Mouse (Mus musculus): ENCODE results near the gene Ctsd.
"Not testable (repeated sequence)": the region's sequence is repeated elsewhere in the genome, so short reads cannot be mapped to it uniquely, and the experiment has no call there.

The Ctsd gene

GRCm38 (mm10) chr7:142387419-142388148 is at the start of gene Ctsd:
Gene Ctsd, minus strand, starts transcription at chr7:142388038.
- DNase-seq (ENCODE audit: low read depth, low spot score): peak; percentile 94

GRCm38 (mm10) chr7:142437324-142437723 is 49.5 kb upstream of the Ctsd start:
- DNase-seq (ENCODE audit: low read depth, low spot score): no peak

- DNase-seq (ENCODE audit: low read depth, low spot score): peak; percentile 72
These were observed 47.7 kb upstream of the Ctsd start for GRCm38 (mm10) chr7:142435524-142435923.

- DNase-seq (ENCODE audit: low read depth, low spot score): no peak
These were observed 46.5 kb upstream of the Ctsd start, which contains the start of gene Syt8 for GRCm38 (mm10) chr7:142434137-142434865. Gene Syt8, plus strand, starts transcription at chr7:142434850.

- DNase-seq (ENCODE audit: low read depth, low spot score): no peak
These were observed 45.8 kb upstream of the Ctsd start for GRCm38 (mm10) chr7:142433623-142434022.

GRCm38 (mm10) chr7:142431106-142431505 is 43.3 kb upstream of the Ctsd start:
- DNase-seq (ENCODE audit: low read depth, low spot score): no peak

- peak; percentile 21 for DNase-seq (ENCODE audit: low read depth, low spot score)
These were observed 42.4 kb upstream of the Ctsd start for GRCm38 (mm10) chr7:142430160-142430678.

GRCm38 (mm10) chr7:142428213-142428612 is 40.4 kb upstream of the Ctsd start:
- peak; percentile 80 for DNase-seq (ENCODE audit: low read depth, low spot score)

GRCm38 (mm10) chr7:142425641-142426213 is 37.9 kb upstream of the Ctsd start:
- no peak for DNase-seq (ENCODE audit: low read depth, low spot score)

GRCm38 (mm10) chr7:142421826-142422225 is 34.0 kb upstream of the Ctsd start:
- no peak for DNase-seq (ENCODE audit: low read depth, low spot score)

GRCm38 (mm10) chr7:142419887-142420286 is 32.0 kb upstream of the Ctsd start:
- no peak for DNase-seq (ENCODE audit: low read depth, low spot score)

- no peak for DNase-seq (ENCODE audit: low read depth, low spot score)
These were observed 30.8 kb upstream of the Ctsd start for GRCm38 (mm10) chr7:142418679-142419078.

- DNase-seq (ENCODE audit: low read depth, low spot score): no peak
These were observed 30.2 kb upstream of the Ctsd start for GRCm38 (mm10) chr7:142418027-142418426.

GRCm38 (mm10) chr7:142416225-142416624 is 28.4 kb upstream of the Ctsd start:
- DNase-seq (ENCODE audit: low read depth, low spot score): no peak

- DNase-seq (ENCODE audit: low read depth, low spot score): no peak
These were observed 27.5 kb upstream of the Ctsd start for GRCm38 (mm10) chr7:142415314-142415713.

- no peak for DNase-seq (ENCODE audit: low read depth, low spot score)
These were observed 25.4 kb upstream of the Ctsd start for GRCm38 (mm10) chr7:142413285-142413684.

GRCm38 (mm10) chr7:142409603-142410002 is 21.8 kb upstream of the Ctsd start:
- DNase-seq (ENCODE audit: low read depth, low spot score): no peak

- DNase-seq (ENCODE audit: low read depth, low spot score): no peak
These were observed 20.8 kb upstream of the Ctsd start for GRCm38 (mm10) chr7:142408686-142409085.

GRCm38 (mm10) chr7:142407935-142408334 is 20.1 kb upstream of the Ctsd start:
- no peak for DNase-seq (ENCODE audit: low read depth, low spot score)

GRCm38 (mm10) chr7:142405134-142405533 is 17.3 kb upstream of the Ctsd start:
- not testable (repeated sequence) for DNase-seq (ENCODE audit: low read depth, low spot score)

GRCm38 (mm10) chr7:142403591-142403990 is 15.8 kb upstream of the Ctsd start:
- DNase-seq (ENCODE audit: low read depth, low spot score): no peak

- no peak for DNase-seq (ENCODE audit: low read depth, low spot score)
These were observed 12.9 kb upstream of the Ctsd start for GRCm38 (mm10) chr7:142400750-142401142.
